Mouse (Mus musculus) liver, postnatal 0 days (tissue): ENCODE measurements around the gene Tbc1d22a.

Experiments used
- CTCF ChIP-seq: sonication (generic); IDR thresholded peaks from 2 replicates; pipeline ENCODE4 v1.5.1; 2016; ENCODE audit warnings: antibody characterized with exemption, low read depth
- EP300 ChIP-seq: IDR thresholded peaks from 2 replicates; pipeline ENCODE4 v1.6.1; 2016; ENCODE audit warnings: antibody characterized with exemption, low read depth, mild to moderate bottlenecking

- no peak for TF ChIP-seq CTCF
- TF ChIP-seq EP300: no peak
These were observed 37.9 kb downstream of the Tbc1d22a start for GRCm38 (mm10) chr15:86252130-86252529.
